Mouse (Mus musculus): ENCODE measurements around the gene Col7a1. TPM values are rescaled to one million over a fixed set of nuclear protein-coding genes. Genes with fewer than 3 reads are reported as not detected.

Col7a1 gene
- total RNA-seq (2021) = 1 to 10 TPM; 9.0 to 9.5 TPM
- long read RNA-seq, experiment 1, partial matches to known transcripts = 0 of 1 reads
- long read RNA-seq, experiment 1, other reads (novel, unspliced or antisense) = 1 of 1 reads
- long read RNA-seq, experiment 2, partial matches to known transcripts = 0 of 1 reads
- long read RNA-seq, experiment 2, other reads (novel, unspliced or antisense) = 1 of 1 reads

GRCm38 (mm10) chr9:108953081-108953636 lies at the start of gene Col7a1:
Gene Col7a1, plus strand, starts transcription at chr9:108953586.
- DNase-seq (ENCODE audit: low spot score in 2 of 2) = no peak

- no peak for DNase-seq (ENCODE audit: low spot score in 2 of 2)
Measured at GRCm38 (mm10) chr9:108912308-108912707, 41.1 kb upstream of the Col7a1 start.

- no peak for DNase-seq (ENCODE audit: low spot score in 2 of 2)
Measured at GRCm38 (mm10) chr9:108913161-108913560, 40.2 kb upstream of the Col7a1 start.

GRCm38 (mm10) chr9:108913621-108914020 lies 39.8 kb upstream of the Col7a1 start:
- DNase-seq (ENCODE audit: low spot score in 2 of 2) = no peak

GRCm38 (mm10) chr9:108914491-108914890 lies 38.9 kb upstream of the Col7a1 start, which contains the start of gene Tmem89:
Gene Tmem89, plus strand, starts transcription at chr9:108914619.
- DNase-seq (ENCODE audit: low spot score in 2 of 2) = no peak

- no peak for DNase-seq (ENCODE audit: low spot score in 2 of 2)
Measured at GRCm38 (mm10) chr9:108925897-108926296, 27.5 kb upstream of the Col7a1 start.

GRCm38 (mm10) chr9:108928424-108928823 lies 25.0 kb upstream of the Col7a1 start:
- DNase-seq (ENCODE audit: low spot score in 2 of 2) = no peak

- DNase-seq (ENCODE audit: low spot score in 2 of 2) = no peak
Measured at GRCm38 (mm10) chr9:108935991-108936390, 17.4 kb upstream of the Col7a1 start.

GRCm38 (mm10) chr9:108936418-108937364 lies 16.7 kb upstream of the Col7a1 start, which contains the start of gene Uqcrc1:
Gene Uqcrc1, plus strand, starts transcription at chr9:108936633.
- peak; percentile 82 to 87 for DNase-seq (ENCODE audit: low spot score in 2 of 2)

- no peak for DNase-seq (ENCODE audit: low spot score in 2 of 2)
Measured at GRCm38 (mm10) chr9:108945111-108945510, 8.3 kb upstream of the Col7a1 start.

- DNase-seq (ENCODE audit: low spot score in 2 of 2) = no peak
Measured at GRCm38 (mm10) chr9:108945608-108946007, 7.8 kb upstream of the Col7a1 start.

GRCm38 (mm10) chr9:108949231-108949966 lies 4.0 kb upstream of the Col7a1 start:
- DNase-seq (ENCODE audit: low spot score in 2 of 2) = no peak

GRCm38 (mm10) chr9:108949967-108950728 lies 3.2 kb upstream of the Col7a1 start:
- no peak for DNase-seq (ENCODE audit: low spot score in 2 of 2)

- DNase-seq (ENCODE audit: low spot score in 2 of 2) = no peak
Measured at GRCm38 (mm10) chr9:108955241-108955640, 1.9 kb downstream of the Col7a1 start.

- DNase-seq (ENCODE audit: low spot score in 2 of 2) = no peak
Measured at GRCm38 (mm10) chr9:108955846-108956245, 2.5 kb downstream of the Col7a1 start.

- DNase-seq (ENCODE audit: low spot score in 2 of 2) = no peak
Measured at GRCm38 (mm10) chr9:108963577-108963976, 10.2 kb downstream of the Col7a1 start.

- DNase-seq (ENCODE audit: low spot score in 2 of 2) = no peak
Measured at GRCm38 (mm10) chr9:108964338-108964737, 11.0 kb downstream of the Col7a1 start.

- no peak for DNase-seq (ENCODE audit: low spot score in 2 of 2)
Measured at GRCm38 (mm10) chr9:108970623-108971022, 17.2 kb downstream of the Col7a1 start.

GRCm38 (mm10) chr9:108976483-108976882 lies 23.1 kb downstream of the Col7a1 start:
- no peak for DNase-seq (ENCODE audit: low spot score in 2 of 2)

- no peak for DNase-seq (ENCODE audit: low spot score in 2 of 2)
Measured at GRCm38 (mm10) chr9:108977966-108978365, 24.6 kb downstream of the Col7a1 start.

All from adrenal gland, postnatal 4 days (tissue).